11 mouse cellular contexts compared by ENCODE assay signal in the genomic region with DNA sequence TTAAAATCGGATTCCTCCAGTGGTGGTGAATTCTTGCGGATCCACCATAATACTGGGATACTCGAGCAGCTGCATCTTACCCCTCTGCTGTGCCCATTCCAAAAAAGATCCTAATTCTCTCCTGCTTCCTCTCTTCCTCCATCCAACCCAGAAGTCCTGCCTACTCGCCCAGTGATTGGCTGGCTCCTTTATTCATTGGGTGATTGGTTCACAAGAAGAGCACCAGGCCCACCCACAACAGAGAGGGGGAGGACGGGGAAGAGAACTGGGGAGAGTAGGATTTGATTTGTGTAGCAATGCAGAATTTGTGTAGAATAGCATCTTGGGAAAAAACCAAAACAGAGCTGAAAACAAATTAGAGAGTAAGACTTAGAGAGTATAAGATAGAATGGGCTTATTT.
DNase-seq lines count a peak whose midpoint lies in the region; ATAC-seq and TF ChIP-seq lines count a peak whose summit lies in the region.
"Had no signal": no experiment of that assay in that cellular context is flagged by ENCODE, and none has a peak within 500 bp of the region (broad histone marks: within the 10 kb centered on the region; RNA-seq: fewer than 3 reads in every experiment).

No protein-coding gene starts in this region.

- no peak for ATAC-seq in heart, embryonic 12.5 days (ENCODE audit: insufficient number of reproducible peaks, low FRiP score)
- peak; percentile 66 for ATAC-seq in forebrain, embryonic 14.5 days
- ATAC-seq: intestine, embryonic 16.5 days had no signal

- no peak for DNase-seq in heart, adult 8-10 months (ENCODE audit: low spot score)
- DNase-seq in 3T3-L1 (ENCODE audit: low read depth, low spot score) (peak; percentile 88), ES-E14 (ENCODE audit: low read depth, low spot score) (no peak)
- DNase-seq in forebrain, embryonic 14.5 days (ENCODE audit: low spot score), result peak; percentile 44
- DNase-seq in ovary, postnatal 14 days (ENCODE audit: low spot score), result no peak
- DNase-seq in thymus, postnatal 4 days, result no peak
- DNase-seq: cerebellum, postnatal 10 days; thymus, adult 2 months had no signal

- 59% methylated on average over 5 of the region's 5 CpGs for WGBS in heart, embryonic 12.5 days
- 50% methylated on average over 5 of the region's 5 CpGs for WGBS in forebrain, embryonic 14.5 days

- no peaks in the 10 kb centered on the region for H3K4me1 ChIP-seq in heart, embryonic 12.5 days (replicated peaks)
- H3K4me1 ChIP-seq in ES-E14 (ENCODE audit: control insufficient read depth in 2 of 2, insufficient read depth in 2 of 2, low read length in 2 of 2, poor library complexity in 1 of 2), result peaks cover 0 to 3% of the 10 kb centered on the region in 2 experiments; a peak in 1 of 4 replicates
- 0 out of 2 replicates have a peak, but pooled peaks cover 2% of the 10 kb centered on the region for H3K4me1 ChIP-seq in forebrain, embryonic 14.5 days (ENCODE audit: control insufficient read depth, insufficient read depth, low read length)

- H3K4me2 ChIP-seq in heart, embryonic 12.5 days, result peak overlapping the region; percentile 40; the same call in 1 of the 2 replicates
- no peak overlapping the region for H3K4me2 ChIP-seq in forebrain, embryonic 14.5 days (ENCODE audit: low read length)
- H3K4me2 ChIP-seq: liver, embryonic 15.5 days had no signal

- H3K9me3 ChIP-seq in heart, embryonic 12.5 days (replicated peaks), result no peaks in the 10 kb centered on the region
- no peaks in the 10 kb centered on the region for H3K9me3 ChIP-seq in ES-E14 (ENCODE audit: control insufficient read depth, insufficient read depth, low read depth, low read length)
- no peaks in the 10 kb centered on the region for H3K9me3 ChIP-seq in forebrain, embryonic 14.5 days (replicated peaks; ENCODE audit: control insufficient read depth, low read length)
- H3K9me3 ChIP-seq: liver, embryonic 15.5 days had no signal

- no peak overlapping the region for H3K27ac ChIP-seq in heart, embryonic 12.5 days (ENCODE audit: poor library complexity, severe bottlenecking)
- no peak overlapping the region for H3K27ac ChIP-seq in ES-E14 (ENCODE audit: insufficient read depth, low read depth, low read length, poor library complexity, severe bottlenecking)
- H3K27ac ChIP-seq in forebrain, embryonic 14.5 days (ENCODE audit: low read depth, low read length), result no peak overlapping the region
- H3K27ac ChIP-seq: liver, embryonic 15.5 days had no signal

- H3K4me3 ChIP-seq in heart, embryonic 12.5 days, result peak overlapping the region; percentile 15; the same call in 1 of the 2 replicates
- H3K4me3 ChIP-seq in ES-E14 (ENCODE audit: insufficient read depth in 1 of 2, low read depth in 1 of 2, low read length in 2 of 2, poor library complexity in 1 of 2, severe bottlenecking in 1 of 2), result peak overlapping the region; percentile 59 to 77
- H3K4me3 ChIP-seq in forebrain, embryonic 14.5 days (ENCODE audit: low read depth, low read length), result no peak overlapping the region
- H3K4me3 ChIP-seq: liver, embryonic 15.5 days had no signal

- no peaks in the 10 kb centered on the region for H3K36me3 ChIP-seq in heart, embryonic 12.5 days
- no peaks in the 10 kb centered on the region for H3K36me3 ChIP-seq in ES-E14 (ENCODE audit: control insufficient read depth, insufficient read depth, low read length, poor library complexity, severe bottlenecking)
- H3K36me3 ChIP-seq in forebrain, embryonic 14.5 days (ENCODE audit: control insufficient read depth, insufficient read depth, low read length), result no peaks in the 10 kb centered on the region
- H3K36me3 ChIP-seq: liver, embryonic 15.5 days had no signal

- H3K27me3 ChIP-seq in heart, embryonic 12.5 days (replicated peaks), result no peaks in the 10 kb centered on the region
- no peaks in the 10 kb centered on the region for H3K27me3 ChIP-seq in forebrain, embryonic 14.5 days (replicated peaks; ENCODE audit: control insufficient read depth, insufficient read depth, low read length)
- H3K27me3 ChIP-seq: liver, embryonic 15.5 days had no signal

- no peak overlapping the region for H3K9ac ChIP-seq in heart, embryonic 12.5 days
- no peak overlapping the region; the same call in 1 of the 2 replicates for H3K9ac ChIP-seq in ES-E14 (ENCODE audit: insufficient read depth, low read depth, low read length, poor library complexity, severe bottlenecking)
- no peak overlapping the region for H3K9ac ChIP-seq in forebrain, embryonic 14.5 days (ENCODE audit: low read length)
- H3K9ac ChIP-seq: liver, embryonic 15.5 days had no signal

- in situ Hi-C loops in ES-E14 (cut with MboI; ENCODE audit: low sequenced_read_pairs in 2 of 2, unreplicated experiment in 2 of 2), result no loop called here

TF ChIP-seq in ES-E14, 5 proteins besides CTCF, POLR2A, EP300 and RAD21:
- TF ChIP-seq MAFK (IDR thresholded peaks at IDR 0.05; ENCODE audit: insufficient read depth, low read depth, low read length) (no peak), ZC3H11A (IDR thresholded peaks at IDR 0.05; ENCODE audit: borderline replicate concordance, low read depth, low read length) (no peak), HCFC1 (IDR thresholded peaks at IDR 0.05; ENCODE audit: borderline replicate concordance, insufficient read depth, low read length) (no peak), CHD2 (IDR thresholded peaks at IDR 0.05; ENCODE audit: low read depth, low read length) (no peak), ZNF384 (IDR thresholded peaks at IDR 0.05; ENCODE audit: low read depth, low read length) (no peak)

Comparison
In these comparisons a context has a peak if more than half of its experiments do, and no peak if none do; other contexts are left out.
1. DNase-seq: peak in 3T3-L1 (single experiment) and forebrain, embryonic 14.5 days (single experiment); none in heart, adult 8-10 months (single experiment), ES-E14 (single experiment), ovary, postnatal 14 days (single experiment) and thymus, postnatal 4 days (single experiment).